Mouse (Mus musculus): ENCODE data around the gene Il1b. TPM values are rescaled to one million over a fixed set of nuclear protein-coding genes. Genes with fewer than 3 reads are reported as not detected.

The Il1b gene
- polyA plus RNA-seq, 1 experiment = not detected

DNA sequence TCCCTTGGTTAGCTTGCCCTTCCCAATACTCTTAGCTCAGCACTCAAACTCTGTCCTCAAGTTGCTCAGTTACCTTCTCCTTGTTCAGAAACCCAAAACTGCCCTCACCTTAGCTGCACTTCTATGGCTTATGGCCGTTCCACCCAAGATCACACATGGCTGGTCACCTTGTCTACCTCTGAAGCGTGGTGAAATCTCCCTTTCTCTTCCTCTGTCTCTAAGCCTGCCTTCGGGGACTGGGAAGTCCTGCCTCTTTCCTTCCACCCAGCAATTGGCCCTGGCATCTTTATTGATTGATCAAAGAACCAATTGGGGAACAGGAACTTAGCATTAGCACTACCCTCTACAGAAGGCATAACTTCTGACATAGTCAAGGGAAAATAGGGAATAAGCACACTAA, 27.2 kb upstream of the Il1b start:
- no peak for TF ChIP-seq POLR2A (IDR thresholded peaks at IDR 0.05; ENCODE audit: insufficient read depth, low read length)
- no peak for TF ChIP-seq CTCF (IDR thresholded peaks at IDR 0.05; ENCODE audit: low read depth, low read length)
- no peak for TF ChIP-seq EP300 (IDR thresholded peaks at IDR 0.05; ENCODE audit: insufficient read depth, low read depth, low read length)
- Histone ChIP-seq H3K4me1 (ENCODE audit: control insufficient read depth, insufficient read depth, low read length) (no peaks in the 10 kb centered on the region), H3K9me3 (replicated peaks; ENCODE audit: control insufficient read depth, insufficient read depth, low read length, poor library complexity, severe bottlenecking) (no peaks in the 10 kb centered on the region)

DNA sequence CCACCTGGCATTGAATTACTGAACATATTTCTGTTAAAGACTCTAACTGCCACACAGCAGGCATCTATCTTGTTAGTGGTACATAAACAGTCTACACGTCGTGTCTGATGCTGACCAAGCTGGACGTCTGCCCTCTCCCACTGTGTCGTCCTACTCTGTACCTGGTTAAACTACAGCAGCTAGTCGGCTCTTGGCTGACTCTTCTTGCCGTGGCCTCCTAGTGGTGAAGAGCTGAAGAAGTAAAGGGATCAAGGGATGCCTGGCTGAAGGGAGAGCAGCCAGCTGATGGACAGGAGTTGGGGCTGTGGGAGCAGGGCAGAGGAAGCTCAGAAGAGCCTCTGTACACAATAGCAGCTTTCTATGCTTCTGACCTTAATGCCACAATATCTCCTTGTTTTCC, 22.6 kb upstream of the Il1b start:
- no peak for TF ChIP-seq EP300 (IDR thresholded peaks at IDR 0.05; ENCODE audit: insufficient read depth, low read depth, low read length)
- TF ChIP-seq CTCF (IDR thresholded peaks at IDR 0.05; ENCODE audit: low read depth, low read length) = peak; percentile 31
- no peak for TF ChIP-seq POLR2A (IDR thresholded peaks at IDR 0.05; ENCODE audit: insufficient read depth, low read length)
- Histone ChIP-seq H3K4me1 (ENCODE audit: control insufficient read depth, insufficient read depth, low read length) (no peaks in the 10 kb centered on the region), H3K36me3 (ENCODE audit: control insufficient read depth, insufficient read depth, low read length, poor library complexity, severe bottlenecking) (no peaks in the 10 kb centered on the region), H3K4me3 (ENCODE audit: low read depth, low read length) (no peak overlapping the region), H3K9ac (ENCODE audit: low read depth, poor library complexity, severe bottlenecking) (no peak overlapping the region), H3K9me3 (replicated peaks; ENCODE audit: control insufficient read depth, insufficient read depth, low read length, poor library complexity, severe bottlenecking) (no peaks in the 10 kb centered on the region), H3K27ac (ENCODE audit: insufficient read depth, low read length) (no peak overlapping the region), H3K27me3 (ENCODE audit: control insufficient read depth, insufficient read depth, low read length, poor library complexity, severe bottlenecking) (no peaks in the 10 kb centered on the region; the same call in 1 of the 2 replicates)

More for the DNA sequence above, 27.2 kb upstream of the Il1b start:
- Histone ChIP-seq H3K9ac (ENCODE audit: low read depth, poor library complexity, severe bottlenecking) (no peak overlapping the region), H3K27me3 (ENCODE audit: control insufficient read depth, insufficient read depth, low read length, poor library complexity, severe bottlenecking) (no peaks in the 10 kb centered on the region), H3K27ac (ENCODE audit: insufficient read depth, low read length) (no peak overlapping the region), H3K4me3 (ENCODE audit: low read depth, low read length) (no peak overlapping the region), H3K36me3 (ENCODE audit: control insufficient read depth, insufficient read depth, low read length, poor library complexity, severe bottlenecking) (no peaks in the 10 kb centered on the region)

DNA sequence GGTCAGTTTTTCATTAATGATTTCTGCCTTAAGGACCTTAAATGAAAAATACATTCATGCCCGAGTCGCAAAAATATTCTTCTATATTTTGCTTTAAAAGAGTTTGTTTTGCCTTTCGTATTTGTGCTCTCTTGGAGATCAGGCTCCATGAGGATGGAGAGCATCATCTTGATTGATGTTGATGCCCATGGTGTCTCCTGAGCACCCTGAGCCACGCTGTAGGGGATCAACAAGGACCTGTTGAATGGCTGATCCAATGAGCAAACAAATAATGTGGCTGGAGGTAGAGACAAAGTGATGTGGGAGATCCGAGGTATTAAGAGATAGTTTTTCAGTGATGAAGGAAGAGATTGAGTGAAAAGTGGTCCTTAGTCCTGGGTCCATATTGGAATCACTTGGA, 19.2 kb upstream of the Il1b start:
- Histone ChIP-seq H3K9ac (ENCODE audit: low read depth, poor library complexity, severe bottlenecking) (no peak overlapping the region), H3K9me3 (replicated peaks; ENCODE audit: control insufficient read depth, insufficient read depth, low read length, poor library complexity, severe bottlenecking) (no peaks in the 10 kb centered on the region), H3K4me3 (ENCODE audit: low read depth, low read length) (no peak overlapping the region), H3K4me1 (ENCODE audit: control insufficient read depth, insufficient read depth, low read length) (no peaks in the 10 kb centered on the region), H3K27ac (ENCODE audit: insufficient read depth, low read length) (no peak overlapping the region), H3K36me3 (ENCODE audit: control insufficient read depth, insufficient read depth, low read length, poor library complexity, severe bottlenecking) (no peaks in the 10 kb centered on the region), H3K27me3 (ENCODE audit: control insufficient read depth, insufficient read depth, low read length, poor library complexity, severe bottlenecking) (no peaks in the 10 kb centered on the region; the same call in 1 of the 2 replicates)
- TF ChIP-seq POLR2A (IDR thresholded peaks at IDR 0.05; ENCODE audit: insufficient read depth, low read length) (no peak), CTCF (IDR thresholded peaks at IDR 0.05; ENCODE audit: low read depth, low read length) (no peak), EP300 (IDR thresholded peaks at IDR 0.05; ENCODE audit: insufficient read depth, low read depth, low read length) (no peak)

DNA sequence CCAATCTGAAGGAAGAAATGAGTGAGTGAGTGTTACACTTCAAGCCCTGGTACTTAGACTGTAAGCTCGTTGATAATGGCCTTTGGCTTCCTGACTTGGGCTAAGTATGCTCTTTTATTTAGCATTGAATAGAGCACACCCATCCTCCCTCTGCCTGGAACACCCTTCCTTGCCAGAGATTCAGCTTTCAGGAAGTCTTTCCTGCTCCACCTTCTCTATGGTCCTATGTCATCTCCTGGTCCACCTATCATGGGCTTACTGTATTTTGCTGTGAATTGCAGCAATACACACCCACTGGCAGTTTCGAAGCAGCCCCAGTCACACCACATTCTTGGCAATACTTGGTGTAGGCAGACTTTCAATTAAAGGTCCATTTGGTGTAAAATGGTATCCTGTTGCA, 18.4 kb upstream of the Il1b start:
- TF ChIP-seq CTCF (IDR thresholded peaks at IDR 0.05; ENCODE audit: low read depth, low read length) (no peak), POLR2A (IDR thresholded peaks at IDR 0.05; ENCODE audit: insufficient read depth, low read length) (no peak), EP300 (IDR thresholded peaks at IDR 0.05; ENCODE audit: insufficient read depth, low read depth, low read length) (no peak)
- no peaks in the 10 kb centered on the region for H3K36me3 ChIP-seq (ENCODE audit: control insufficient read depth, insufficient read depth, low read length, poor library complexity, severe bottlenecking)
- no peaks in the 10 kb centered on the region for H3K4me1 ChIP-seq (ENCODE audit: control insufficient read depth, insufficient read depth, low read length)
- no peaks in the 10 kb centered on the region; the same call in 1 of the 2 replicates for H3K27me3 ChIP-seq (ENCODE audit: control insufficient read depth, insufficient read depth, low read length, poor library complexity, severe bottlenecking)
- H3K9ac ChIP-seq (ENCODE audit: low read depth, poor library complexity, severe bottlenecking) = no peak overlapping the region
- H3K4me3 ChIP-seq (ENCODE audit: low read depth, low read length) = no peak overlapping the region
- H3K27ac ChIP-seq (ENCODE audit: insufficient read depth, low read length) = no peak overlapping the region
- no peaks in the 10 kb centered on the region for H3K9me3 ChIP-seq (replicated peaks; ENCODE audit: control insufficient read depth, insufficient read depth, low read length, poor library complexity, severe bottlenecking)

DNA sequence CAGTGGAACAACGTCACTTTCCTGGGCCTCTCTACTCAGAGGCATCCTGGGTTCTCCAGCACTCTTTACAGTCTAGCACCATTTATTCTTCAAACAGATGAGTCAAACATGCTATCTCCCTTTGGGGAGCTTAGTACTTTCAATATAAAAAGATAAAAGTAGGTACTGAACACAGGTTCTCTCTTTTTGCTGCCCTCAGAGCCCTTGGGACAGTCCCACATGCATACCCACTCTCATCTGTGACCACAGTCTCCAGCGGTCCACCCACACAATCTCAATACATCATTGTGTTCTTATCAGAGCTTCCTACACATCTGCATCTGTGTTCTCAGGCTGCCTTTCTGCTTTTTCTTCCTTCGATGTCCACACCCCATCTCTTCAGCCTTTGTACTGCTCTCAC, 14.4 kb upstream of the Il1b start:
- H3K27ac ChIP-seq (ENCODE audit: insufficient read depth, low read length) = no peak overlapping the region
- TF ChIP-seq EP300 (IDR thresholded peaks at IDR 0.05; ENCODE audit: insufficient read depth, low read depth, low read length) = no peak
- TF ChIP-seq CTCF (IDR thresholded peaks at IDR 0.05; ENCODE audit: low read depth, low read length) = no peak
- no peak for TF ChIP-seq POLR2A (IDR thresholded peaks at IDR 0.05; ENCODE audit: insufficient read depth, low read length)
- H3K27me3 ChIP-seq (ENCODE audit: control insufficient read depth, insufficient read depth, low read length, poor library complexity, severe bottlenecking) = no peaks in the 10 kb centered on the region
- no peaks in the 10 kb centered on the region for H3K4me1 ChIP-seq (ENCODE audit: control insufficient read depth, insufficient read depth, low read length)
- no peak overlapping the region for H3K4me3 ChIP-seq (ENCODE audit: low read depth, low read length)
- no peaks in the 10 kb centered on the region for H3K9me3 ChIP-seq (replicated peaks; ENCODE audit: control insufficient read depth, insufficient read depth, low read length, poor library complexity, severe bottlenecking)
- no peaks in the 10 kb centered on the region for H3K36me3 ChIP-seq (ENCODE audit: control insufficient read depth, insufficient read depth, low read length, poor library complexity, severe bottlenecking)
- no peak overlapping the region for H3K9ac ChIP-seq (ENCODE audit: low read depth, poor library complexity, severe bottlenecking)

DNA sequence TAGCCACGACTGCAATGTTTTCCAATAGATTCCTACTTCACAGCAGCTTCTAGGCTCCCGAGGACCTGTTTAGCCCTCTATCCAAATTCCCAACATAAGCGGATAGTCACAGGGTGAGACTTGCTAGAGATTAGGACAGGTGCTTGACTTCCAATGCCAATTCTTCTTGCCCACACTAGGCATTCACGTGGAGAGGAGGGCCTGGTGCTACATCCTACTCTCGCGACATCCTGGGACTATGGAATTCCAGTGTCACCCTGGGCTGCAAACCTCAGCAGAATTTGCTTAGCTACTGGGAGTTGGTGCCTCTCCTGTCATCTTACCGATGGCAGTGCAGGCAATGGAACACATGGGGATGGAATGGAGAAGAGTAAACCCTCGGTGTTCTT, 13.3 kb upstream of the Il1b start:
- H3K9ac ChIP-seq (ENCODE audit: low read depth, poor library complexity, severe bottlenecking) = no peak overlapping the region
- TF ChIP-seq CTCF (IDR thresholded peaks at IDR 0.05; ENCODE audit: low read depth, low read length) (no peak), POLR2A (IDR thresholded peaks at IDR 0.05; ENCODE audit: insufficient read depth, low read length) (no peak), EP300 (IDR thresholded peaks at IDR 0.05; ENCODE audit: insufficient read depth, low read depth, low read length) (no peak)
- no peaks in the 10 kb centered on the region for H3K36me3 ChIP-seq (ENCODE audit: control insufficient read depth, insufficient read depth, low read length, poor library complexity, severe bottlenecking)
- peaks cover 7% of the 10 kb centered on the region for H3K9me3 ChIP-seq (replicated peaks; ENCODE audit: control insufficient read depth, insufficient read depth, low read length, poor library complexity, severe bottlenecking)
- H3K4me3 ChIP-seq (ENCODE audit: low read depth, low read length) = no peak overlapping the region
- H3K4me1 ChIP-seq (ENCODE audit: control insufficient read depth, insufficient read depth, low read length) = no peaks in the 10 kb centered on the region
- no peak overlapping the region for H3K27ac ChIP-seq (ENCODE audit: insufficient read depth, low read length)
- H3K27me3 ChIP-seq (ENCODE audit: control insufficient read depth, insufficient read depth, low read length, poor library complexity, severe bottlenecking) = no peaks in the 10 kb centered on the region

Measured in ES-Bruce4 (cell line).